Mouse (Mus musculus) myocyte (in vitro differentiated cells): ENCODE measurements at regions not wholly inside any gene's neighbourhood (a gene's known extent, or its start where the extent isn't known, plus 50 kb on each side); places are given as distances from the start of the nearest gene placed in this dataset.

Experiments used
- E2F4 ChIP-seq: IDR thresholded peaks from one replicate; pipeline ENCODE4 v1.6.1; 2011; ENCODE audit warnings: mild to moderate bottlenecking, control low read depth, moderate library complexity; ENCODE audit not compliant: insufficient read depth
- POLR2A ChIP-seq: IDR thresholded peaks from one replicate; pipeline ENCODE4 v1.6.1; 2011; ENCODE audit warnings: low read depth, mild to moderate bottlenecking, control low read depth, moderate library complexity; ENCODE audit not compliant: insufficient read length
- SRF ChIP-seq: IDR thresholded peaks from one replicate; pipeline ENCODE4 v1.6.1; 2011; ENCODE audit warnings: low read depth; ENCODE audit not compliant: control insufficient read depth, insufficient read length
- USF1 ChIP-seq: IDR thresholded peaks from one replicate; pipeline ENCODE4 v1.6.1; 2011; ENCODE audit warnings: low read depth, mild to moderate bottlenecking, control low read depth, moderate library complexity

DNA sequence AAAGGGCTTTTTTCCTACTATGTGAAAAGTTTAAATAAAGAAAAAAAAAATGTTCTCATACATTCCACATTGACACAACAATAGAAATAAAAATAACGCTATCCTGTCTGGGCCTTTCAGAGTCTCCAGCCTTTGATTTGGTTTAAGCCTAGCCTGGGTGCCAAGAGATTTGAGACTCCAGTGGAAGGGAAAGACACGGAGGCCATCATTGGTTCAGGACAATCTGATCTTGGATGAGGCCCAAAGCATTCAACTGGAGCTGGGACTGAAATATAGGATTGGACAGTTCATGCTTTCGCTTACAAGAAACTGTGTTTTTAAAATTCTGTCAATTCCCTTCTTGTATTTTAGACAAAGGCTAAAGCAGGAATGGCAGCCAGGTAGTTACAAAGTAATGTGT lies 294.7 kb upstream of the Cited2 start:
- no peak for TF ChIP-seq USF1
- no peak for TF ChIP-seq SRF
- TF ChIP-seq POLR2A, result no peak
- no peak for TF ChIP-seq E2F4
